10 mouse cellular contexts compared by ENCODE assay signal in the genomic region with DNA sequence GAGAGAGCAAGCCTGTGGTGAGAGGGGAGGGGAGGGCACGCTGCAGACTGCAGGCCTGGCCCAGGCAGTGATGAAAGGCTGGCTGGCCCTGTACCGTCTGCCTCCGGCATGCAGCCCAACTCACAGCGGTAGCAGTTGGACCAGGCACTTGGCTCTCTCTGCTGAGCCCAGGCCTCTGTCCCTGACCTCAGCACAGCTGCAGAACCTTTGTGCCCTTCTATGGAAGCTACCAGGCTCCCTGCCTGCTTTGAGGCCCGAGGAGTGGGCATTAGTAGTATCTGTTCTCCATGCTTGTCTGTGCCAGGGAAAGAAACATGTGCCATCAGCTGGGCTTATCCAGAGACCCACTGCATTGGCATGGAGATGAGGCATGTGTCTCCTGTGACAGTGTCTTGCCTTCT.
A peak's percentile ranks its signal among the peaks of the same experiment; 100 is the strongest.
DNase-seq lines count a peak whose midpoint lies in the region; ATAC-seq lines count a peak whose summit lies in the region.
"Had no signal": no experiment of that assay in that cellular context is flagged by ENCODE, and none has a peak within 500 bp of the region (broad histone marks: within the 10 kb centered on the region; RNA-seq: fewer than 3 reads in every experiment).

No protein-coding gene starts in this region.

- peaks cover 5% of the 10 kb centered on the region; the same call in 1 of the 2 replicates for H3K4me1 ChIP-seq in heart, embryonic 12.5 days (replicated peaks)
- no peaks in the 10 kb centered on the region; the same call in 1 of the 2 replicates for H3K4me1 ChIP-seq in stomach, embryonic 15.5 days

- DNase-seq in urinary bladder, postnatal 14 days (ENCODE audit: low spot score), result peak; percentile 24
- no peak for DNase-seq in urinary bladder, postnatal 10 days (ENCODE audit: low spot score)
- peak; percentile 5 for DNase-seq in fat pad, adult 2 months (ENCODE audit: extremely low read depth, low read depth, low spot score)
- peak; percentile 49 to 53 for DNase-seq in left cerebral cortex, postnatal 10 days (ENCODE audit: extremely low spot score in 1 of 2, low spot score in 2 of 2)
- no peak for DNase-seq in thymus, postnatal 10 days (ENCODE audit: low spot score in 2 of 2)
- DNase-seq in kidney, adult 9 months, result no peak

- intact Hi-C loops in left cerebral cortex, postnatal 10 days (cut with DNase I), result no loop called here

- H3K4me2 ChIP-seq in heart, embryonic 12.5 days, result no peak overlapping the region
- no peak overlapping the region for H3K4me2 ChIP-seq in stomach, embryonic 15.5 days
- H3K4me2 ChIP-seq: heart, embryonic 13.5 days had no signal

- no peak overlapping the region for H3K27ac ChIP-seq in heart, embryonic 12.5 days (ENCODE audit: poor library complexity, severe bottlenecking)
- no peak overlapping the region for H3K27ac ChIP-seq in stomach, embryonic 15.5 days
- H3K27ac ChIP-seq: heart, embryonic 13.5 days had no signal

- no peak overlapping the region for H3K4me3 ChIP-seq in heart, embryonic 12.5 days
- H3K4me3 ChIP-seq in stomach, embryonic 15.5 days (replicated peaks), result no peak overlapping the region
- H3K4me3 ChIP-seq: heart, embryonic 13.5 days had no signal

- no peak overlapping the region for H3K9ac ChIP-seq in heart, embryonic 12.5 days
- no peak overlapping the region for H3K9ac ChIP-seq in stomach, embryonic 15.5 days
- H3K9ac ChIP-seq: heart, embryonic 13.5 days had no signal

- no peaks in the 10 kb centered on the region for H3K9me3 ChIP-seq in heart, embryonic 12.5 days (replicated peaks)
- no peaks in the 10 kb centered on the region for H3K9me3 ChIP-seq in stomach, embryonic 15.5 days
- H3K9me3 ChIP-seq: heart, embryonic 13.5 days had no signal

- ATAC-seq in heart, embryonic 12.5 days (ENCODE audit: insufficient number of reproducible peaks, low FRiP score), result peak; percentile 33; the same call in 1 of the 2 replicates
- ATAC-seq in stomach, embryonic 15.5 days (ENCODE audit: insufficient read depth, low FRiP score, low read depth), result peak; percentile 50; the same call in 1 of the 2 replicates
- ATAC-seq: Patski had no signal

- no peaks in the 10 kb centered on the region for H3K27me3 ChIP-seq in heart, embryonic 12.5 days (replicated peaks)
- H3K27me3 ChIP-seq in stomach, embryonic 15.5 days (replicated peaks), result no peaks in the 10 kb centered on the region
- H3K27me3 ChIP-seq: heart, embryonic 13.5 days had no signal

- H3K36me3 ChIP-seq in heart, embryonic 12.5 days, result no peaks in the 10 kb centered on the region
- no peaks in the 10 kb centered on the region for H3K36me3 ChIP-seq in stomach, embryonic 15.5 days
- H3K36me3 ChIP-seq: heart, embryonic 13.5 days had no signal

- WGBS in heart, embryonic 12.5 days, result 45% methylated on average over 5 of the region's 5 CpGs
- WGBS in stomach, embryonic 15.5 days, result 53% methylated on average over 5 of the region's 5 CpGs

Comparison
In these comparisons a context has a peak if more than half of its experiments do, and no peak if none do; other contexts are left out.
1. DNase-seq: peak in urinary bladder, postnatal 14 days (single experiment), fat pad, adult 2 months (single experiment) and left cerebral cortex, postnatal 10 days (2 of 2); none in urinary bladder, postnatal 10 days (single experiment), thymus, postnatal 10 days (0 of 2) and kidney, adult 9 months (single experiment).